Mouse (Mus musculus) erythroblast, embryonic 14.5 days (primary cell): ENCODE measurements around the gene Smyd3.

ENCODE experiments used
- GATA1 ChIP-seq: IDR thresholded peaks from 2 replicates; pipeline ENCODE4 v1.6.1; 2012; ENCODE audit warnings: low read length, inconsistent platforms, mixed read lengths
- TAL1 ChIP-seq: IDR thresholded peaks from 3 replicates; pipeline ENCODE4 v1.6.1; 2012; ENCODE audit warnings: low read length, inconsistent platforms, mixed read lengths

- TF ChIP-seq TAL1: no peak
- TF ChIP-seq GATA1: no peak
These were observed 474.2 kb downstream of the Smyd3 start for GRCm38 (mm10) chr1:179043644-179044043.
